Mouse (Mus musculus): ENCODE measurements around the gene C1qbp. TPM values are rescaled to one million over a fixed set of nuclear protein-coding genes. Genes with fewer than 3 reads are reported as not detected.
A peak's percentile ranks its signal among the peaks of the same experiment; 100 is the strongest.

C1qbp gene
- total and polyA plus RNA-seq, 2 experiments from 2014 or later, result 19.5 to 225 TPM

GRCm38 (mm10) chr11:71003611-71004315, 20.9 kb upstream of the C1qbp start:
- peak; percentile 43 for ATAC-seq

GRCm38 (mm10) chr11:71001167-71001566, 18.3 kb upstream of the C1qbp start:
- peaks cover 14% of the 10 kb centered on the region for H3K4me1 ChIP-seq (ENCODE audit: insufficient read depth)
- DNase-seq, result no peak
- no peak for TF ChIP-seq CTCF (IDR thresholded peaks at IDR 0.05; ENCODE audit: low read depth)
- ATAC-seq, result no peak
- no peak overlapping the region for H3K9ac ChIP-seq
- no peaks in the 10 kb centered on the region for H3K9me3 ChIP-seq (ENCODE audit: low read length)
- no peak overlapping the region for H3K27ac ChIP-seq (ENCODE audit: low read depth, low read length)
- no peaks in the 10 kb centered on the region for H3K27me3 ChIP-seq (ENCODE audit: insufficient read depth, low read length)
- WGBS, result 68% methylated on average over 4 of the region's 4 CpGs
- H3K4me3 ChIP-seq (ENCODE audit: low read depth, low read length), result no peak overlapping the region
- no peak overlapping the region for H3K4me2 ChIP-seq (ENCODE audit: low read depth)
- peaks cover 37% of the 10 kb centered on the region for H3K36me3 ChIP-seq (ENCODE audit: insufficient read depth)

More at GRCm38 (mm10) chr11:71003611-71004315, 20.9 kb upstream of the C1qbp start:
- Histone ChIP-seq H3K27ac (ENCODE audit: low read depth, low read length) (peak overlapping the region; percentile 67), H3K4me1 (ENCODE audit: insufficient read depth) (peaks cover 14% of the 10 kb centered on the region), H3K27me3 (ENCODE audit: insufficient read depth, low read length) (no peaks in the 10 kb centered on the region), H3K9me3 (ENCODE audit: low read length) (no peaks in the 10 kb centered on the region), H3K4me2 (ENCODE audit: low read depth) (peak overlapping the region; percentile 95), H3K9ac (peak overlapping the region; percentile 62), H3K4me3 (ENCODE audit: low read depth, low read length) (peak overlapping the region; percentile 92), H3K36me3 (ENCODE audit: insufficient read depth) (peaks cover 21% of the 10 kb centered on the region)
- no peak for DNase-seq
- under 1% methylated on average over 49 of the region's 49 CpGs for WGBS
- TF ChIP-seq CTCF (IDR thresholded peaks at IDR 0.05; ENCODE audit: low read depth), result no peak

DNA sequence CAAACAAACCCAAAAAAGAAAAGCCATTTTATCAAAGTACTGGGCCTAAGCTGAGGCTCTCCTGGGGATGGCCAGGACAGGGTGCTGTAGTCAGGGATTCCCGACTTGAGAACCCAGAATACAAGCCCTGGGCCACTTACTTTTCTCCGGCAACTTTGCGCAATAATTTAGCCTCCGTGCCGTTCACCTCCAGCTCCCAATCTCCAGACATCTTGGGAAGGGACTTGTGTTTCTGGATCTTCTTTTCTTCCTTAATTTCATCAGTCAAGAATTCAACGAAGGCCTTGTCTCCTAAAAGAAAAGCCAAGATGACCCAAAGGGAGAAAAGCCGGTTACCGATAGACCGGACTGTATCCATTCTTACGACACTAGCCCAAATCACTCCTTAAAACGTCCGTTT, 796 bp downstream of the C1qbp start:
- H3K36me3 ChIP-seq (ENCODE audit: insufficient read depth), result peaks cover 56% of the 10 kb centered on the region
- H3K27ac ChIP-seq (ENCODE audit: low read depth, low read length), result no peak overlapping the region
- no peak for ATAC-seq

GRCm38 (mm10) chr11:70980751-70981510, 1.9 kb downstream of the C1qbp start:
- H3K4me1 ChIP-seq (ENCODE audit: insufficient read depth), result peaks cover 5% of the 10 kb centered on the region; the same call in 1 of the 2 replicates
- TF ChIP-seq CTCF (IDR thresholded peaks at IDR 0.05; ENCODE audit: low read depth), result no peak
- no peak overlapping the region for H3K9ac ChIP-seq
- DNase-seq, result no peak
- no peaks in the 10 kb centered on the region for H3K27me3 ChIP-seq (ENCODE audit: insufficient read depth, low read length)
- H3K36me3 ChIP-seq (ENCODE audit: insufficient read depth), result peaks cover 55% of the 10 kb centered on the region
- no peak overlapping the region for H3K4me3 ChIP-seq (ENCODE audit: low read depth, low read length)
- H3K4me2 ChIP-seq (ENCODE audit: low read depth), result no peak overlapping the region
- no peaks in the 10 kb centered on the region for H3K9me3 ChIP-seq (ENCODE audit: low read length)
- no peak for ATAC-seq
- 92% methylated on average over 14 of the region's 14 CpGs for WGBS
- H3K27ac ChIP-seq (ENCODE audit: low read depth, low read length), result no peak overlapping the region

More for the DNA sequence above, 796 bp downstream of the C1qbp start:
- no peak for DNase-seq
- Histone ChIP-seq H3K4me2 (ENCODE audit: low read depth) (peak overlapping the region; percentile 65), H3K27me3 (ENCODE audit: insufficient read depth, low read length) (no peaks in the 10 kb centered on the region), H3K4me3 (ENCODE audit: low read depth, low read length) (peak overlapping the region; percentile 89), H3K9me3 (ENCODE audit: low read length) (no peaks in the 10 kb centered on the region), H3K4me1 (ENCODE audit: insufficient read depth) (peaks cover 5% of the 10 kb centered on the region; the same call in 1 of the 2 replicates), H3K9ac (peak overlapping the region; percentile 91)
- 11% methylated on average over 12 of the region's 12 CpGs for WGBS
- TF ChIP-seq CTCF (IDR thresholded peaks at IDR 0.05; ENCODE audit: low read depth), result no peak

GRCm38 (mm10) chr11:70980232-70980631, 2.6 kb downstream of the C1qbp start:
- no peak overlapping the region for H3K4me2 ChIP-seq (ENCODE audit: low read depth)
- H3K4me1 ChIP-seq (ENCODE audit: insufficient read depth), result peaks cover 5% of the 10 kb centered on the region; the same call in 1 of the 2 replicates
- DNase-seq, result no peak
- H3K4me3 ChIP-seq (ENCODE audit: low read depth, low read length), result no peak overlapping the region
- 84% methylated on average over 6 of the region's 6 CpGs for WGBS
- H3K9me3 ChIP-seq (ENCODE audit: low read length), result no peaks in the 10 kb centered on the region
- H3K27ac ChIP-seq (ENCODE audit: low read depth, low read length), result no peak overlapping the region
- ATAC-seq, result no peak
- no peak for TF ChIP-seq CTCF (IDR thresholded peaks at IDR 0.05; ENCODE audit: low read depth)
- no peak overlapping the region for H3K9ac ChIP-seq
- no peaks in the 10 kb centered on the region for H3K27me3 ChIP-seq (ENCODE audit: insufficient read depth, low read length)
- peaks cover 55% of the 10 kb centered on the region for H3K36me3 ChIP-seq (ENCODE audit: insufficient read depth)

- Histone ChIP-seq H3K4me3 (ENCODE audit: low read depth, low read length) (no peak overlapping the region), H3K4me1 (ENCODE audit: insufficient read depth) (peaks cover 5% of the 10 kb centered on the region; the same call in 1 of the 2 replicates), H3K27me3 (ENCODE audit: insufficient read depth, low read length) (no peaks in the 10 kb centered on the region), H3K36me3 (ENCODE audit: insufficient read depth) (peaks cover 62% of the 10 kb centered on the region), H3K9me3 (ENCODE audit: low read length) (no peaks in the 10 kb centered on the region), H3K4me2 (ENCODE audit: low read depth) (no peak overlapping the region), H3K27ac (ENCODE audit: low read depth, low read length) (no peak overlapping the region), H3K9ac (no peak overlapping the region)
- no peak for ATAC-seq
- WGBS, result 90% methylated on average over 6 of the region's 6 CpGs
- TF ChIP-seq CTCF (IDR thresholded peaks at IDR 0.05; ENCODE audit: low read depth), result no peak
- DNase-seq, result no peak
Observed at GRCm38 (mm10) chr11:70977293-70977692, 5.5 kb downstream of the C1qbp start.

GRCm38 (mm10) chr11:70975193-70975592, 7.6 kb downstream of the C1qbp start:
- 76% methylated on average over 2 of the region's 2 CpGs for WGBS
- H3K4me1 ChIP-seq (ENCODE audit: insufficient read depth), result no peaks in the 10 kb centered on the region
- H3K9me3 ChIP-seq (ENCODE audit: low read length), result no peaks in the 10 kb centered on the region

More at GRCm38 (mm10) chr11:70975193-70975592, 7.6 kb downstream of the C1qbp start:
- no peak overlapping the region for H3K27ac ChIP-seq (ENCODE audit: low read depth, low read length)
- DNase-seq (no peak), ATAC-seq (no peak)
- no peak overlapping the region for H3K4me2 ChIP-seq (ENCODE audit: low read depth)
- peaks cover 60% of the 10 kb centered on the region for H3K36me3 ChIP-seq (ENCODE audit: insufficient read depth)
- no peaks in the 10 kb centered on the region for H3K27me3 ChIP-seq (ENCODE audit: insufficient read depth, low read length)
- H3K9ac ChIP-seq, result no peak overlapping the region
- H3K4me3 ChIP-seq (ENCODE audit: low read depth, low read length), result no peak overlapping the region
- no peak for TF ChIP-seq CTCF (IDR thresholded peaks at IDR 0.05; ENCODE audit: low read depth)
